Mouse (Mus musculus) heart, embryonic 16.5 days (tissue): ENCODE data around the gene Sf3b1. TPM values are rescaled to one million over a fixed set of nuclear protein-coding genes. Genes with fewer than 3 reads are reported as not detected.
"Not testable (repeated sequence)": the region's sequence is repeated elsewhere in the genome, so short reads cannot be mapped to it uniquely, and the experiment has no call there.

Experiments
- ATAC-seq: fragments of 200-750 bp; cut with Nextera tagmentation; replicated peaks from 2 replicates; pipeline ENCODE4 v1.8.0; 2017; ENCODE audit warnings: moderate number of reproducible peaks; ENCODE audit not compliant: insufficient read depth, low FRiP score; ENCODE audit errors: extremely low read depth
- H3K27ac ChIP-seq: fragments of 300-500 bp; sonication (generic); 2 replicates; pipeline ENCODE4 v1.5.1; 2014; ENCODE audit warnings: mild to moderate bottlenecking, low read length, control low read depth, moderate library complexity
- H3K27me3 ChIP-seq: fragments of 300-500 bp; sonication (generic); 2 replicates; pipeline ENCODE4 v1.6.1; 2014; ENCODE audit warnings: low read length, mixed read lengths; ENCODE audit not compliant: control insufficient read depth, insufficient read depth
- H3K36me3 ChIP-seq: fragments of 300-500 bp; sonication (generic); 2 replicates; pipeline ENCODE4 v1.6.1; 2014; ENCODE audit not compliant: control insufficient read depth, insufficient read depth
- H3K4me1 ChIP-seq: fragments of 300-500 bp; sonication (generic); 2 replicates; pipeline ENCODE4 v1.6.1; 2014; ENCODE audit warnings: low read length, mixed read lengths; ENCODE audit not compliant: control insufficient read depth, insufficient read depth
- H3K4me2 ChIP-seq: fragments of 300-500 bp; sonication (generic); 2 replicates; pipeline ENCODE4 v1.6.1; 2014; ENCODE audit warnings: low read depth, mild to moderate bottlenecking, control low read depth, low read length
- H3K4me3 ChIP-seq: fragments of 300-500 bp; sonication (generic); 2 replicates; pipeline ENCODE4 v1.5.1; 2014; ENCODE audit warnings: mild to moderate bottlenecking, control low read depth, low read length
- H3K9ac ChIP-seq: fragments of 300-500 bp; sonication (generic); 2 replicates; pipeline ENCODE4 v1.6.1; 2014; ENCODE audit warnings: low read length, control low read depth
- H3K9me3 ChIP-seq: fragments of 300-500 bp; sonication (generic); replicated peaks from 2 replicates; pipeline ENCODE4 v1.6.1; 2016; ENCODE audit warnings: low read length; ENCODE audit not compliant: control insufficient read depth
- WGBS: fragments of 180-500 bp; shearing (Covaris S2); extraction: QIAGEN DNeasy Blood & Tissue Kit; methylation state at CpG from one replicate; pipeline ENCODE4 v1.1.7; 2014; 5-methylcytosine and 5-hydroxymethylcytosine counted together
- polyA plus RNA-seq: library from polyadenylated mRNA; unstranded; fragments of >200 nt; fragmentation: Nextera tagmentation; extraction: Ambion mirVana; gene quantifications from 2 replicates; pipeline ENCODE4 v1.2.1, GENCODE M21; 2015

Gene Sf3b1
- polyA plus RNA-seq, 1 experiment from 2014 or later, result 194 TPM

DNA sequence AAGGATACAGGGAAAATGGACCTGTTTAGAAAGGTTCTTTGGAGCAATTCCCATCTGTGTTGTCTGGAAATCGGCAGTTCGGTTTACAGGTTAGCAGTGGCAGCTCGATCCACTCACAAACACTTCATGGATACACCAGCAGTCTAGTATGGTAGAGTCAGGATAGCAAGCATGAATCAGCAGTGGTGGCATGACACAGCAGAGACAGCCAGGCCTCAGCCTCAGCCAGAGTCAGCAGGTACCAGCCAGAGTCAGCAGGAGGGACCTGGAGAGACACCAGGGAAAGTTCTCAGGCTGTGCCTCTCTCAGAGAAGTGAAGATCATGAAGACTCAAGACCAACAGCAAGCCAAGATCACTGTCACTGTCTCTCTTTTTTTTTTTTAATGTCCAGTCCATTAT lies 60.4 kb downstream of the Sf3b1 start:
- no peak overlapping the region for H3K4me2 ChIP-seq
- H3K4me3 ChIP-seq, result no peak overlapping the region
- no peak overlapping the region for H3K9ac ChIP-seq
- 89% methylated on average over 3 of the region's 3 CpGs for WGBS
- no peak overlapping the region for H3K27ac ChIP-seq
- no peaks in the 10 kb centered on the region for H3K36me3 ChIP-seq
- no peak for ATAC-seq
- H3K4me1 ChIP-seq, result no peaks in the 10 kb centered on the region
- H3K27me3 ChIP-seq, result no peaks in the 10 kb centered on the region
- 0 out of 2 replicates have a peak, but pooled peaks cover 4% of the 10 kb centered on the region for H3K9me3 ChIP-seq

DNA sequence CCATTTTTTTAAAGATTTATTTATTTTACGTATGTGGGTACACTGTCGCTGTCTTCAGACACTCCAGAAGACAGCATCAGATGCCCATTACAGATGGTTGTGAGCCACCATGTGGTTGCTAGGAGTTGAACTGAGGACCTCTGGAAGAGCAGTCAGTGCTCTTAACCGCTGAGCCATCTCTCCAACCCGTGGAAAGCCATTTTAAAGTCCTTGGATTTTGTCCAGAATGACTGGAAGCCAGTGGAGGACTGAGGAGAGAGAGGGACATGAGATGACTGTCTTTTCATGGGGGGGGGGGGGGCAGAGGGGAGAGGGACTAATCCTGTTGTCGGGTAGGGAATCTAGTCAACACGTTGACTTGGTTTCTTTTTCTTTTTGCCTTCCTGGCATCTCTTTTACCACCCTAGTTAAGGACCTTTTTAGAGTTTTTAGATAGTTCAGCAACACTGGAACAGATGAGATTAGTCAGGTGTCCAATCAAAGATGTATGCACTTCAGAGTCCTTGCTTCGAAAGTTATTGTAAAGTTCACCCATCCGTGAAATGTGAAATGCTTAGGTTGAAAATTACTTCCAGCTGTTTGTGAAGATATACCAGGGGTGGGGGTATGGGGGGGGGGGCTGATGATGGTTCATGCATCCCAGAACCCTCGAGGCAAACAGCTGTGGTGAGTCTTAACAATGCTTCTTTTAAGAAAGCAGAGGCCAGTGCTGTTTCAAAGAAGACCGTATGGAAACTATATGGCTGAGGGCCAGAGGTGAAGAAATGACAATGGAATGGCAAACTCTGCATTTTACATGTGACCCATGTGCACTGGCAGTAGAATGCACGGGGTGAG lies 61.9 kb downstream of the Sf3b1 start:
- 60% methylated on average over 11 of the region's 11 CpGs for WGBS
- Histone ChIP-seq H3K36me3 (no peaks in the 10 kb centered on the region), H3K9me3 (0 out of 2 replicates have a peak, but pooled peaks cover 4% of the 10 kb centered on the region), H3K27me3 (no peaks in the 10 kb centered on the region), H3K9ac (no peak overlapping the region), H3K4me1 (no peaks in the 10 kb centered on the region), H3K4me2 (no peak overlapping the region), H3K4me3 (no peak overlapping the region), H3K27ac (no peak overlapping the region)
- no peak for ATAC-seq

DNA sequence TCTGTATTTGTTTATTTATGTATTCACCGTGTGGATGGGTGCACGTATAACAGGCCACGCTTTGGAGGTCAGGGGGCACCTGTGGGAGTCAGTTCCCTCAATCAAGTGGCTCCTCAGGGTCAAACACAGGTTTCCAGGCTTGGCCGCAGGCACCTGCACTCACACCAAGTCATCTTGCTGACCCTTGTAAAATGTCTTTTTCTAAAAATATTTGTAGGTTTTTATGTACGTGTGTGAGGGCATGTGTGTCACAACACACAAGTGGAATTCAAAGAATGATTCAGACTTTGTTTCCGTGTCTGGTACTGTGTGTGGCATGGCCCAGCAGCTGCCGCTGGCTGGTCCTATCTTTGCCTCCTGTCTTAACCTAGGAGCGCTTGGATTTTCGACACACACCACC lies 65.6 kb downstream of the Sf3b1 start:
- ATAC-seq, result no peak
- Histone ChIP-seq H3K27ac (no peak overlapping the region), H3K4me1 (no peaks in the 10 kb centered on the region), H3K36me3 (no peaks in the 10 kb centered on the region), H3K9me3 (no peaks in the 10 kb centered on the region), H3K4me3 (no peak overlapping the region), H3K9ac (no peak overlapping the region), H3K4me2 (no peak overlapping the region), H3K27me3 (no peaks in the 10 kb centered on the region)
- WGBS, result 77% methylated on average over 9 of the region's 9 CpGs

DNA sequence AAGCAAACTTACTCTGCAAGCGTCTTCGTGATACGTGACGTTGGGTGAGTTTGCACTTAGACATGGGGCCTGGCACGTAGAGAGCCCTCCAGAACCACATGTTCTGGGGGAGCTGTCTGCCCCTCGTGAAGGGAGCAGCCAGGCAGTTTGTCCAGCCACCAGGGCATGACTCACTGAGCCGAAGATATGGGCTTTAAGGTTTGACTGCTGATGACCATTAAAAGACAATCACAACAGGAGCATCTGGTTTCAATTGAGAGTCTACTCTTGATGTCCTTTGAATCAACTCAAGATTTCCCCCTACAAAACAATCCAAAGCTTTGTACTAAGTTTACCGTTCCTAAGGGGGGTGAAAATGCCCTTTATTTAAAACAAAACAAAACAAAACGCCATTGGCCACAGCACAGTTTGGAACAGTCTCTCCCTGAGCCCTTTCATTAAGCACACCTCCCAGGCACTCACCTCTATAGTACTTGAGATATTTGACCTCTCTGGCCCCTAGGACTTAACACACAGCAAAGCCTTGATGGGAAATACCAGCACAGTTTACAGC lies 66.6 kb downstream of the Sf3b1 start:
- no peak overlapping the region for H3K27ac ChIP-seq
- no peak overlapping the region for H3K4me3 ChIP-seq
- H3K9ac ChIP-seq, result no peak overlapping the region
- H3K27me3 ChIP-seq, result no peaks in the 10 kb centered on the region
- H3K4me1 ChIP-seq, result no peaks in the 10 kb centered on the region
- no peaks in the 10 kb centered on the region for H3K9me3 ChIP-seq
- H3K4me2 ChIP-seq, result no peak overlapping the region
- H3K36me3 ChIP-seq, result no peaks in the 10 kb centered on the region
- WGBS, result 66% methylated on average over 9 of the region's 9 CpGs
- no peak for ATAC-seq

DNA sequence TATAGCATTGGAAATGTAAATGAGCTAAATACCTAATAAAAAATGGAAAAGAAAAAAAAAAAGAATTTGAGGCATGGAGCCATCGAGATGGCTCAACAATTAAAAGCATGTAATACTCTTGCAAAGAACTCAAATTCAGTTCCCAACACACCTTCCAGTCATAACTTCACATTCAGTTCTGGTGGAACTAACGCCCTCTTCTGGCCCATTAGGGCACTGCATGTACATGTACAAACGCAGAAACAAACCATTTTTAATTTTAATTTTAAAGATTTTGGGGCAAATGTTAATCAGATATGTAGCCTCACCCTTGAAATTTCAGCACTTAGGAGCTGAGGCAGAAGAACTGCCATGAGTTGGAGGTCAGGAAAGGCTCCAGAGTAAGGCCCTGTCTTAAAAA lies 68.8 kb downstream of the Sf3b1 start:
- H3K9me3 ChIP-seq, result no peaks in the 10 kb centered on the region
- H3K4me3 ChIP-seq, result no peak overlapping the region
- ATAC-seq, result no peak
- 69% methylated on average over 3 of the region's 3 CpGs for WGBS
- no peak overlapping the region for H3K9ac ChIP-seq
- no peak overlapping the region for H3K27ac ChIP-seq
- no peaks in the 10 kb centered on the region for H3K4me1 ChIP-seq
- no peaks in the 10 kb centered on the region for H3K36me3 ChIP-seq
- H3K27me3 ChIP-seq, result no peaks in the 10 kb centered on the region
- H3K4me2 ChIP-seq, result no peak overlapping the region

DNA sequence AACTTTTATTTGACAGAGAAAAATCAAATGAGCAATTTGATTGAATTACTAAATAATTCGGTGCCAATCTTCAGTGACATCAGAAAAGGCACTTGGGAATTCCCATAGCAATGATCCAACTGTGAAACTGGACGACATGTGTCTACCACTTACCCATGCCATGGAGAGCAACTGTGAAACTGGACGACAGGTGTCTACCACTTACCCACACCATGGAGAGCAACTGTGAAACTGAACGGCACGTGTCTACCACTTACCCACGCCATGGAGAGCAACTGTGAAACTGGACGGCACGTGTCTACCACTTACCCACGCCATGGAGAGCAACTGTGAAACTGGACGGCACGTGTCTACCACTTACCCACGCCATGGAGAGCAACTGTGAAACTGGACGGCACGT lies 70.3 kb downstream of the Sf3b1 start:
- WGBS, result 85% methylated on average over 11 of the region's 14 CpGs
- ATAC-seq, result not testable (repeated sequence)

DNA sequence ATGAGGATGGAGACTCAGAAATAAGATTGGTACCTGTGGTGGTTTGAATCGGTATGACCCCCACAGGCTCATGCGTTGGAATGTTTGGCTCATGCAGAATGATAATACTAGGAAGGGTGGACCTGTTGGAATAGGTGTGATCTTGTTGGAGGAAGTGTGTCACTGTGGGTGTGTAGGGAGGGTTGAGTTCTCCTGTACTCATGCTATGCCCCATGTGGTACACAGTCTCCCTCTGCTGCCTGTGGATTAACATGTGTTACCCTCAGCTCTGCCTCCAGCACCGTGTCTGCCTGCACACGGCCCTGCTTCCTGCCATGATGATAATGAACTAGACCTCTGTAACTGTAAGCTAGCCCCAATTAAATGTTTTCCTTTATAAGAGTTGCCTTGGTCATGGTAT lies 72.4 kb downstream of the Sf3b1 start:
- no peaks in the 10 kb centered on the region for H3K9me3 ChIP-seq
- no peaks in the 10 kb centered on the region for H3K4me1 ChIP-seq
- H3K9ac ChIP-seq, result no peak overlapping the region
- no peak overlapping the region for H3K4me3 ChIP-seq
- 75% methylated on average over 4 of the region's 4 CpGs for WGBS
- no peak overlapping the region for H3K4me2 ChIP-seq
- no peaks in the 10 kb centered on the region for H3K27me3 ChIP-seq
- no peak overlapping the region for H3K27ac ChIP-seq
- no peaks in the 10 kb centered on the region for H3K36me3 ChIP-seq
- no peak for ATAC-seq

More for the DNA sequence above, 70.3 kb downstream of the Sf3b1 start:
- H3K27ac ChIP-seq, H3K36me3 ChIP-seq, H3K9me3 ChIP-seq, H3K27me3 ChIP-seq, H3K4me3 ChIP-seq, H3K4me1 ChIP-seq, H3K9ac ChIP-seq, H3K4me2 ChIP-seq: not testable (repeated sequence)

DNA sequence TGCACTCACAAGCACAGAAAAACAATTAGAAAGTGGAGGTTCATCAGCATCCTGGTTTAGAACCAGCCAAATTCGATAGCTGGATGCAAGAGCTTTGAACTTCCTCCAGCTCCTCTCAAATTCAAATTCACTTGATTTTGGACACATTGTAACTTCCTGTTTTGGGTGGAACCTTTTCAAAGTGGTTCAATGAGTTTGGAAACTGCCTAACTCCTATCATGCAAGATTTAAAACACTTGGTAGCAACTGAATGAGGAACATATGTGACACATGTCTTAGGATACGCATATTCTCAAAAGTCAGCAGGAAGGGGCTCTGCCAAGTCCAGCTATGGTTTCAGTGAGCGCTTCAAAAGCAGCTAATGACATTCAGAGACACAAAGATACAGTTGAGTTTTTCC lies 82.6 kb downstream of the Sf3b1 start:
- no peak for ATAC-seq
- H3K27me3 ChIP-seq, result no peaks in the 10 kb centered on the region
- H3K9me3 ChIP-seq, result no peaks in the 10 kb centered on the region
- 69% methylated on average over 3 of the region's 3 CpGs for WGBS
- no peak overlapping the region for H3K4me2 ChIP-seq
- H3K4me3 ChIP-seq, result no peak overlapping the region
- no peaks in the 10 kb centered on the region for H3K36me3 ChIP-seq
- no peak overlapping the region for H3K9ac ChIP-seq
- no peak overlapping the region for H3K27ac ChIP-seq
- H3K4me1 ChIP-seq, result no peaks in the 10 kb centered on the region

DNA sequence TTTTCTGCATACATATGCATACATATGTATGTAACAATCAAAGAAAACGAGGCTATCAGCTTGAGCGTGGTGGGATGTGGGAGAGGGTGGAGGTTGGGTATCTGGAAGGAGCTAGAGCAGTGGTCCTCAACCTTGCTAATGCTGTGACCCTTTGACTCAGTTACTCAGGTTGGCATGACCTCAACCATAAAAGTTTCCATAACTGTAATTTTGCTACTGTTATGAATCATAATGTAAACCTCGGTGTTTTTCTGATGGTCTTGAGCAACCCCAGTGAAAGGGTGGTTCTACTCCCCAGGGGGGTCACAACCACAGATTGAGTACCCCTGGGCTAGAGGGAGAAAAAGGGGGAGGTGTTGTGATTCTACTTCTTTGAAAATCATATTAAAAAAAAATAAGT lies 91.8 kb downstream of the Sf3b1 start:
- Histone ChIP-seq H3K27ac (no peak overlapping the region), H3K27me3 (no peaks in the 10 kb centered on the region), H3K9me3 (no peaks in the 10 kb centered on the region), H3K9ac (no peak overlapping the region), H3K4me2 (no peak overlapping the region), H3K36me3 (no peaks in the 10 kb centered on the region), H3K4me3 (no peak overlapping the region), H3K4me1 (peaks cover 5% of the 10 kb centered on the region; the same call in 1 of the 2 replicates)
- WGBS, result 71% methylated on average over 3 of the region's 3 CpGs
- no peak for ATAC-seq
